Mouse (Mus musculus) left cerebral cortex, postnatal 36 days (tissue): ENCODE results near the gene Scamp1. TPM values are rescaled to one million over a fixed set of nuclear protein-coding genes. Genes with fewer than 3 reads are reported as not detected.

Experiments
- DNase-seq, 2 experiments: peaks; one replicate each; pipeline ENCODE4 v3.0.0; 2021 to 2022; ENCODE audit warnings: low spot score in 2 of 2, mixed read lengths in 1 of 2
- intact Hi-C: fragments of 180-260 bp; cut with DNase I; formaldehyde crosslinking; loops from one replicate; pipeline ENCODE4 v1.15.1; 2025
- total RNA-seq, 2 experiments: library from RNA; stranded (reverse); gene quantifications; 2 replicates each; pipeline ENCODE4 v1.2.3; 2021

The Scamp1 gene
- total RNA-seq, 2 experiments from 2014 or later = 170 to 175 TPM

GRCm38 (mm10) chr13:94240873-94241272 lies 44.8 kb downstream of the Scamp1 start:
- DNase-seq = no peak
- intact Hi-C loops = no loop called here

- intact Hi-C loops = no loop called here
- no peak for DNase-seq
Observed at GRCm38 (mm10) chr13:94240111-94240510, 45.5 kb downstream of the Scamp1 start.

GRCm38 (mm10) chr13:94239488-94239887 lies 46.2 kb downstream of the Scamp1 start:
- DNase-seq = no peak
- intact Hi-C loops = no loop called here

GRCm38 (mm10) chr13:94231871-94232270 lies 53.8 kb downstream of the Scamp1 start:
- no peak for DNase-seq

GRCm38 (mm10) chr13:94224717-94225705 lies 60.6 kb downstream of the Scamp1 start:
- intact Hi-C loops = no loop called here
- DNase-seq = no peak

More at GRCm38 (mm10) chr13:94231871-94232270, 53.8 kb downstream of the Scamp1 start:
- intact Hi-C loops = no loop called here

- DNase-seq = no peak
Observed at GRCm38 (mm10) chr13:94223609-94224008, 62.0 kb downstream of the Scamp1 start.

GRCm38 (mm10) chr13:94212716-94213115 lies 72.9 kb downstream of the Scamp1 start:
- no peak for DNase-seq
- intact Hi-C loops = no loop called here

More at GRCm38 (mm10) chr13:94223609-94224008, 62.0 kb downstream of the Scamp1 start:
- intact Hi-C loops = no loop called here

- DNase-seq = no peak
- intact Hi-C loops = no loop called here
Observed at GRCm38 (mm10) chr13:94212179-94212578, 73.5 kb downstream of the Scamp1 start.

GRCm38 (mm10) chr13:94211236-94212119 lies 74.2 kb downstream of the Scamp1 start:
- intact Hi-C loops = no loop called here

GRCm38 (mm10) chr13:94208892-94209291 lies 76.8 kb downstream of the Scamp1 start:
- intact Hi-C loops = loop anchor here (5.0 kb wide), 1 partner anchor 417 kb away; no protein-coding TSS in a partner anchor
- no peak for DNase-seq

More at GRCm38 (mm10) chr13:94211236-94212119, 74.2 kb downstream of the Scamp1 start:
- no peak for DNase-seq

- no peak for DNase-seq
- intact Hi-C loops = loop anchor here (5.0 kb wide), 1 partner anchor 416 kb away; no protein-coding TSS in a partner anchor
Observed at GRCm38 (mm10) chr13:94207973-94208372, 77.7 kb downstream of the Scamp1 start.

GRCm38 (mm10) chr13:94205234-94205633 lies 80.4 kb downstream of the Scamp1 start:
- DNase-seq = no peak
- intact Hi-C loops = loop anchor here (5.0 kb wide), 1 partner anchor 413 kb away; no protein-coding TSS in a partner anchor

GRCm38 (mm10) chr13:94199829-94200228 lies 85.8 kb downstream of the Scamp1 start:
- no peak for DNase-seq
- intact Hi-C loops = loop anchor here (5.0 kb wide), 1 partner anchor 58 kb away; no protein-coding TSS in a partner anchor

GRCm38 (mm10) chr13:94198616-94199015 lies 87.0 kb downstream of the Scamp1 start:
- intact Hi-C loops = no loop called here
- no peak for DNase-seq

GRCm38 (mm10) chr13:94193227-94193626 lies 92.4 kb downstream of the Scamp1 start:
- intact Hi-C loops = no loop called here
- DNase-seq = no peak

GRCm38 (mm10) chr13:94190386-94190785 lies 95.3 kb downstream of the Scamp1 start:
- intact Hi-C loops = no loop called here

GRCm38 (mm10) chr13:94188200-94189086 lies 97.2 kb downstream of the Scamp1 start:
- intact Hi-C loops = no loop called here
- no peak for DNase-seq

More at GRCm38 (mm10) chr13:94190386-94190785, 95.3 kb downstream of the Scamp1 start:
- DNase-seq = no peak

GRCm38 (mm10) chr13:94185631-94186030 lies 100.0 kb downstream of the Scamp1 start:
- DNase-seq = no peak
- intact Hi-C loops = no loop called here
